Mouse (Mus musculus) limb, embryonic 12.5 days (tissue): ENCODE results near the gene Rnf180. TPM values are rescaled to one million over a fixed set of nuclear protein-coding genes. Genes with fewer than 3 reads are reported as not detected.
"Not testable (repeated sequence)": the region's sequence is repeated elsewhere in the genome, so short reads cannot be mapped to it uniquely, and the experiment has no call there.

Experiments used
- ATAC-seq: fragments of 200-750 bp; cut with Nextera tagmentation; 2 replicates; pipeline ENCODE4 v1.8.0; 2017; ENCODE audit warnings: low read depth, moderate TSS enrichment; ENCODE audit not compliant: insufficient number of reproducible peaks, insufficient read depth, low FRiP score, low TSS enrichment
- H3K27ac ChIP-seq: fragments of 300-500 bp; sonication (generic); 2 replicates; pipeline ENCODE4 v1.5.1; 2016; ENCODE audit warnings: mild to moderate bottlenecking, moderate library complexity
- H3K27me3 ChIP-seq: fragments of 300-500 bp; sonication (generic); 2 replicates; pipeline ENCODE4 v1.6.1; 2016; ENCODE audit warnings: mild to moderate bottlenecking, moderate library complexity
- H3K36me3 ChIP-seq: fragments of 300-500 bp; sonication (generic); 2 replicates; pipeline ENCODE4 v1.6.1; 2016; ENCODE audit warnings: mild to moderate bottlenecking, moderate library complexity
- H3K4me1 ChIP-seq: fragments of 300-500 bp; sonication (generic); replicated peaks from 2 replicates; pipeline ENCODE4 v1.6.1; 2016
- H3K4me2 ChIP-seq: fragments of 300-500 bp; sonication (generic); 2 replicates; pipeline ENCODE4 v1.6.1; 2016; ENCODE audit warnings: mild to moderate bottlenecking, moderate library complexity
- H3K4me3 ChIP-seq: fragments of 300-500 bp; sonication (generic); replicated peaks from 2 replicates; pipeline ENCODE4 v1.5.1; 2016; ENCODE audit warnings: mild to moderate bottlenecking
- H3K9ac ChIP-seq: fragments of 300-500 bp; sonication (generic); replicated peaks from 2 replicates; pipeline ENCODE4 v1.6.1; 2016; ENCODE audit warnings: mild to moderate bottlenecking, moderate library complexity
- H3K9me3 ChIP-seq: fragments of 300-500 bp; sonication (generic); 2 replicates; pipeline ENCODE4 v1.6.1; 2016; ENCODE audit warnings: mild to moderate bottlenecking, moderate library complexity
- WGBS: fragments of 180-500 bp; shearing (Covaris S2); methylation state at CpG from one replicate; pipeline ENCODE4 v1.1.7; 2016; 5-methylcytosine and 5-hydroxymethylcytosine counted together
- polyA plus RNA-seq: library from polyadenylated mRNA; unstranded; fragments of >200 nt; fragmentation: Nextera tagmentation; extraction: Ambion mirVana; gene quantifications from 2 replicates; pipeline ENCODE4 v1.2.1, GENCODE M21; 2016

Rnf180 gene
- 8.9 and 10.5 TPM in 2 replicates for polyA plus RNA-seq

DNA sequence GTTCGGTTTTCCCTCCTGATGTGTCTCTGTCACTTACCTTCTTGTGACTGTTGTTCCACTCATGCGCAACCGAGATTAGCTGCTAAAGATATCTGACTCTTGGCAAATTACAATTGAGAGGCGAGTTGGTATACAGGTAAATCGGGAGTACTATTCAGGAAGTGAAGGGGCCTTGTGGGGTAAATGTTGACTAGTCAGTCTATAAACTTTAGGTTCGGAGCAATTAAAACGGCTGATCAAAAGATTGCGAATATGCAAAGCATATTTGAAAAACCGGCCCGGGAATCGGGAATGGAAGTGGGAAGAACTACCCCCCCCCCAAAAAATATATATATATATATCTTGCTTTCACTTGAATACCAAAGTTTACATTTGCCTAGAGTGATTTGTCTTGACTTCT, at the start of gene Rnf180:
Gene Rnf180, minus strand, starts transcription at position 101 of the 400 bp plus-strand sequence.
- peak within 1 kb of the TSS; percentile 74 for H3K4me2 ChIP-seq
- no peaks in the 10 kb centered on the region for H3K36me3 ChIP-seq
- no peaks in the 10 kb centered on the region for H3K9me3 ChIP-seq
- no peak for ATAC-seq
- peak within 1 kb of the TSS; percentile 78 for H3K4me3 ChIP-seq
- H3K4me1 ChIP-seq = peaks cover 18% of the 10 kb centered on the region
- H3K27me3 ChIP-seq = no peaks in the 10 kb centered on the region
- WGBS = 38% methylated on average over 11 of the region's 11 CpGs
- peak within 1 kb of the TSS; percentile 88 for H3K9ac ChIP-seq
- peak within 1 kb of the TSS; percentile 56 for H3K27ac ChIP-seq

DNA sequence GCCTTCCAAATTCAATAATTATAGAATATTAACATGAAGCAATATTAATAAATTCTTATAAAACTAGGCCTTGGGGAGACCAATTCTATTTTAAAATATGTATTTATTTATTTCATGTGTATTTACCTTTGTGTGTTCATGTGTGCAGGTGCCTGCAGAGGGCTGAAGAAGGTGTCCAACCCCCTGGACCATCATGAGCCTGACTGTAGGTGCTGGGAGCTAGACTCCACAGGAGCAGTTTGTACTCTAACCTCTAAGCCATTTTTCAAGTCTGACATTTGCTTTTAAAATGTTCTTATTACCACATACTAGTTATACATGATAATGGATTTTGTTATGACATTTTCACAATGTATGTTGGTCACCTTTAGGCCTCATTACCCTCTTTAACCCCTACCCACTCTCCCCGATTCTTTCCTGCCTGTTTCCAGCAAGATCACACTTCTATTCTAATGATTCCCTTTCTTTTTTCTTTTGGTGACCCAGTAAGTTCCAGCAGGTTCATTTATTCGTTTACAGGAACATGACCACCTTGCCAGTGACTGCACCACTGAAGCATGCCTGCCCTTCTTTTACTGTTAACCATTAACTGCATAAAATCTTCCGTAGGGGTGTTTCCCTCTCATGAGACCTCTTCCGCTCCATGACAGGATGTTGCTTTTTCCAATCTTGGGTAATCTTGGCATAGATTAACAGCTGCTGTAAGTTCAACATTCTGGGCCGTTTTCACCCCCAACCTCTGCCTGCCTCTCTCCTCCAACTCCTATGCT, 36.8 kb upstream of the Rnf180 start:
- H3K27me3 ChIP-seq = no peaks in the 10 kb centered on the region
- H3K9me3 ChIP-seq = no peaks in the 10 kb centered on the region
- 74% methylated on average over 5 of the region's 5 CpGs for WGBS
- H3K36me3 ChIP-seq = no peaks in the 10 kb centered on the region
- H3K9ac ChIP-seq = no peak overlapping the region
- H3K4me2 ChIP-seq = no peak overlapping the region
- no peak overlapping the region for H3K27ac ChIP-seq
- no peaks in the 10 kb centered on the region for H3K4me1 ChIP-seq
- no peak overlapping the region for H3K4me3 ChIP-seq
- ATAC-seq = no peak

DNA sequence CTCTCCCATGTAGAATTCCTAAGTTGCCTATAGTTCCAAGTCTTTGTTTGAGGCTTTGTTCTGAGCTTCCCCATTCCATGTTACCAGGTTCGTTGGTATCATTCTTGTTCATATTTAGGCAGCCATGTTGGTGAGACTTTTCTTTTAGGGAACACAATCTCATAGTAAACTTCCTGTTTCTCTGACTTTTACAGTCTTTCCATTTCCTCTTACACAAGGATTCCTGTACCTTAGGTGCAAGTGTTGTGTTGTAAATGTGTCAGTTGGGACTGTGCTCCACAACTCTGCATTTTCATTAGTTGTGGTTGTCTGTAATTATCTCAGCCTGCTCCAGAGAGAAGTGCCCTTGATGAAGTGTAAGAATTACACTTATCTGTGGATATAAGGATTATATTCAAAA, 32.3 kb upstream of the Rnf180 start:
- H3K4me2 ChIP-seq = no peak overlapping the region
- H3K27ac ChIP-seq = no peak overlapping the region
- no peaks in the 10 kb centered on the region for H3K4me1 ChIP-seq
- H3K36me3 ChIP-seq = no peaks in the 10 kb centered on the region
- H3K27me3 ChIP-seq = no peaks in the 10 kb centered on the region
- H3K9ac ChIP-seq = no peak overlapping the region
- H3K9me3 ChIP-seq = no peaks in the 10 kb centered on the region
- WGBS = 77% methylated on average over 1 of the region's 1 CpGs
- no peak overlapping the region for H3K4me3 ChIP-seq
- ATAC-seq = no peak

DNA sequence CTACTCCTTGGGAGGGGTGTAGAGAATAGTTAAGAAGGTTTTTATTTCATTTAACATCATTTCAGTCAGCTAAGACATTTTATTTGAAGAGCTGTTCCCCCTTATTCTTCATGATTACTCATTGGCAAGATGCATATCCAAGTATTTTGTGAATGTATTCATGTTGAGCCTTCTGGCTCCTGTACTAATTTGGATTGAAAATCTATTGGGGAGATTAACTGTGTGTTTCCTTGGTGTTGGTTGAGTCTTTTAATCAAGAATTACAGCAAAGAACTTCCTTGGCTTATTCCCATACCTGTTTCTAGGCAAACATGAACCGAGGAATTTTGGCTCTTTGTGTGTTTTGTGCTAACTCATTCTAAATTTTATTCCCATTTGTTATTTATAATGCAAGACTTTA, 22.3 kb upstream of the Rnf180 start:
- H3K36me3 ChIP-seq = no peaks in the 10 kb centered on the region
- H3K27me3 ChIP-seq = no peaks in the 10 kb centered on the region
- H3K4me1 ChIP-seq = no peaks in the 10 kb centered on the region
- no peaks in the 10 kb centered on the region for H3K9me3 ChIP-seq
- no peak overlapping the region for H3K4me3 ChIP-seq
- WGBS = 90% methylated on average over 1 of the region's 1 CpGs
- H3K4me2 ChIP-seq = no peak overlapping the region
- no peak overlapping the region for H3K27ac ChIP-seq
- no peak for ATAC-seq
- H3K9ac ChIP-seq = no peak overlapping the region

DNA sequence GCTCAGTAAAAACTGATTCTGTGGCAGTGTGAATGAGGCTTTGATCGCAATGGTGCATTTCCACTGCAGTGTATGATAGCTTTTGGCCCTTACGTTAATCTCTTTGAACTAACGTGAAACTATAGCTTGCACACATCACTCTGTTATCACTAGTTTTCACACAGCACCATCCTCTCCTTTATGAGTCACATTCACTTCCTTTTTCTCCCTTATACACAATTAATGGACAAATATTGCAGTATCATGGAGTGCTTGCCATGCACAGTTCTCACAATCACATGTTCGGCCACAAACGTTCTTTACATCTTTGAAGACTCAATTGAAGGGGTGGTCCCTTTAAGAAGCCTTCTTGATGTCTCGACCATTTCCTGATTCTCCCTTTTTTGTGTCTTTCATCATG, 21.4 kb upstream of the Rnf180 start:
- ATAC-seq = no peak
- Histone ChIP-seq H3K36me3 (no peaks in the 10 kb centered on the region), H3K4me3 (no peak overlapping the region), H3K27ac (no peak overlapping the region), H3K4me1 (no peaks in the 10 kb centered on the region), H3K9ac (no peak overlapping the region), H3K4me2 (no peak overlapping the region), H3K27me3 (no peaks in the 10 kb centered on the region), H3K9me3 (no peaks in the 10 kb centered on the region)
- WGBS = 74% methylated on average over 6 of the region's 6 CpGs

DNA sequence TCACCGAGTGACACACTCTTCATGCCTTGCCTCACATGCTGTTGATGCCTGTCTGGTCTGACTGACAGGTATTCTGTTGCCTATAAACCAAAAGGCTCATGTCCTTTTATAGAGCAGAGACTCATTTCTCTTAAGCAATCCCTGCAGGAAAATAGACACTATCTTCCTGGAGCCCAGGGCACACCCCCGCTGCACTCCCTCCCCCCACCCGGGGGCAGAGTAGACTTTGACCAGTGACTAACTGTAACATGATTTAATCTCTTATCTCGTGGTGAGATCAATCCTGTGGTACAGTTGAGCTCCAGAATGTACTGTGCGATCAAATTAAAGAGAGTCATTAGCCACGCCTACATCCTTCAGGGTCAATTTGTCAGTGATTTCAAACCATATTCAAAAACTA, 18.1 kb upstream of the Rnf180 start:
- Histone ChIP-seq H3K9me3 (no peaks in the 10 kb centered on the region), H3K4me1 (no peaks in the 10 kb centered on the region), H3K27me3 (no peaks in the 10 kb centered on the region), H3K36me3 (no peaks in the 10 kb centered on the region), H3K27ac (no peak overlapping the region), H3K4me2 (no peak overlapping the region), H3K4me3 (no peak overlapping the region), H3K9ac (no peak overlapping the region)
- ATAC-seq = no peak
- WGBS = 84% methylated on average over 6 of the region's 6 CpGs

DNA sequence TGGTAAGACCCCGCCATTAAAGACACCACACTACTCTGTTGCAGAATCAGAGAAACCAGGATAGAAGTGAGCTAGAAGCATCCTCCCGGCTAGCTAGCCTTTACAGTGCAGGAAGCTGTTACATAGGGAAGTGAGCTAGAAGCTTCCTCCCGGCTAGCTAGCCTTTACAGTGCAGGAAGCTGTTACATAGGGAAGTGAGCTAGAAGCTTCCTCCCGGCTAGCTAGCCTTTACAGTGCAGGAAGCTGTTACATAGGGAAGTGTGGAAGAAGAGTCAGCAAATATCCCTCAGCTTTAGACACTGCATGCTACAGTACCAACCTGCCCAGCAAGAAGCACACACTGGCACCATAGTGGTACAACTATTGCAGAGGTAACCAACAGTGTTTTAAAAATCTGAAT, 15.9 kb upstream of the Rnf180 start:
- not testable (repeated sequence) for H3K4me3 ChIP-seq

DNA sequence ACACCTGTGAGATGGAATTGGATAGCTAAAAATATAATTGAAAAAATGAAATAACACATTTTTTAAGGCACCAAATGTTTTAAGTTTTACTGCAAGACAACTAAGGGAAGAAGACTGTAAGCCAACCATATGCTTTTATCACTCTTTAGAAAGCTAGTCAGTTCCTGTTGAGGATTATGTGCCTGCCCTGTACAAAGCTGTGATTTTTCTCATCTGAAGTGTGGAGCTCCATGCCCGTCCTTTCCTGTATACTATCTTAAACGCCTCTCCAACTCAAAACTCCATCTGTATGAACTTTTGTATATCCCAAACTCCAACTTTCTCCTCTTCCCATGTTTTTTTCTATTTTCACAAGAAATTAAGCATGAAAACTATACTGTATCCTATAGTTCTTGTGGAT, 10.9 kb upstream of the Rnf180 start:
- Histone ChIP-seq H3K9ac (no peak overlapping the region), H3K27me3 (no peaks in the 10 kb centered on the region), H3K4me1 (no peaks in the 10 kb centered on the region; the same call in 1 of the 2 replicates), H3K36me3 (no peaks in the 10 kb centered on the region), H3K9me3 (no peaks in the 10 kb centered on the region), H3K4me3 (no peak overlapping the region), H3K27ac (no peak overlapping the region), H3K4me2 (no peak overlapping the region)
- ATAC-seq = no peak
- 76% methylated on average over 2 of the region's 2 CpGs for WGBS

More for the DNA sequence above, 15.9 kb upstream of the Rnf180 start:
- H3K9me3 ChIP-seq, H3K4me2 ChIP-seq, H3K4me1 ChIP-seq, H3K27ac ChIP-seq, H3K36me3 ChIP-seq, H3K27me3 ChIP-seq, ATAC-seq, H3K9ac ChIP-seq: not testable (repeated sequence)
- 79% methylated on average over 4 of the region's 4 CpGs for WGBS

DNA sequence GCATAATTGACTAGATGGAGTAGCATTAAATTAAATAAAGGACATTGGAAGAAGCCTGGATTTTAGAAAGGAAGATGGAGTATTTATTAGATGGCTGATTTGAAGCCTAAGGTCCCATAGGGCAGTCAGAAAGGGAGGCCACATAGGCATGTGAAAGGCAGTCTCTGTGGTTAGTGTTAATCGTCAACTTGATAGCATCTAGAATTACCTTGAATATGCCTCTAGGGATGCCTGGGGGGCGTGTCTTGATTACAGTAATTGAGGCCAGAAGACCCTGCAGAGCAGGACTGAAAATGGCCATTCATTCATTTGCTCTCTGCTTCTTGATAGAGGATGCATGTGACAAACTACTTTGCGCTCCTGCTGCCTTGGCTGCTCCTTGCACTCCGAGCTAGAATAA, 9.4 kb upstream of the Rnf180 start:
- Histone ChIP-seq H3K9me3 (no peaks in the 10 kb centered on the region), H3K4me2 (no peak overlapping the region), H3K27ac (no peak overlapping the region), H3K9ac (no peak overlapping the region), H3K27me3 (no peaks in the 10 kb centered on the region), H3K4me3 (no peak overlapping the region), H3K4me1 (no peaks in the 10 kb centered on the region; the same call in 1 of the 2 replicates), H3K36me3 (no peaks in the 10 kb centered on the region)
- WGBS = 47% methylated on average over 4 of the region's 4 CpGs
- ATAC-seq = no peak

DNA sequence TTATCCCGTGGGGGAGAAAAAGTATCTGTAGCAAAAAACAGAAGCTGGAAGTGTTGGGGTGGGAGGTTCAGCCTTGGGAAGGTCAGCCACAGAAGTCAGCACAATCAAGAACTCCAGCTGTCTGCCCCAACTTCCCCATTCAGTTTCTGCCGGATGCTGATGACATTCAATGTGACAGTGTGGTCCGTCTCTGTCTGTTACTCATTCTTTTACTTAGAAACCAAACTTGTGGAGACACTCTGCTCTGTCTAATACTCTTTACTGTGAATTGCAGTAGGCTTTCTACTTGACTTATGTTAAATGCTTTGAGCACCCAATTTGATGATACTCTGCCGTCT, 5.4 kb upstream of the Rnf180 start:
- no peak overlapping the region for H3K27ac ChIP-seq
- ATAC-seq = no peak
- H3K36me3 ChIP-seq = no peaks in the 10 kb centered on the region
- no peak overlapping the region for H3K9ac ChIP-seq
- H3K4me3 ChIP-seq = no peak overlapping the region
- WGBS = 85% methylated on average over 4 of the region's 4 CpGs
- no peaks in the 10 kb centered on the region; the same call in 1 of the 2 replicates for H3K4me1 ChIP-seq
- no peaks in the 10 kb centered on the region for H3K27me3 ChIP-seq
- H3K4me2 ChIP-seq = no peak overlapping the region
- H3K9me3 ChIP-seq = no peaks in the 10 kb centered on the region

DNA sequence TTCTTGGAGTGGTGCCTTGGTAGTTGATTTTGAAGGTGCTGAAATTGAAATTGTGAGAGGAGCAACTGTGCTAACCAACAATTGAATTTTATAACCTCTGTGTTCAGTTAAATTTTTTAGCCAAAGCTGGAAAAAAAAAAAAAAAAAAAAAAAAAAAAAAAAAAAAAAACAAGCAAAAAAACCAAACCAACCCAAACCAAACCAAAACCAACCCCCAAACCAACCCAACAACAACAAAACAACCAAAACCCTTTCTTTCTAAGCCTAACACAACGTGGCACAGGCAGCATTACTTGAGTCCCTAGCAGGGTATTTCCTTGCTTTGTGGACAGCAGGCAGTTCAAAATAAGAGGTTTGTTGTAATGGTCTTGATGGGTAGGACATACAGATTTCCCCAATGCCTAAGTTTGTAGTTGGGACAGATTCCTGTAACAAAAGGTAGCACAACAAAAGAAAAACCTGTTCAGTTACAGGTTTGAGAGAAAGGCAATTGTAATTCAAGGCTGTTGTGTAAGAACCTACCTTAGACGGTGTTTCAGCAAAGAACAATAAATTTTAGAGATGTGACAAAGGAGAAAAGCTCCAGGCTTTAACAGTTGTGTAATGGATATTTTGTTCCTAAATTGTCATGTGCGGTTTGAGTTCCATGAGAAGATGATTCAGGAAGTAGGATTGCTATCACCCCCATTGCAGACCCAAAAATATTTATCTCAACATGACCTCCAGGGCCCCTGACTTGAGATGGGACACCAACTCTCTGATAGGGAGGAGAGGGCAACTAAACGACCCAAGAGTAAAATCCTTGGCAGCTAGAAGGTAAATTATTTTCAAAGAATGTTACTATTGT, 4.8 kb upstream of the Rnf180 start:
- no peaks in the 10 kb centered on the region for H3K9me3 ChIP-seq
- ATAC-seq = no peak
- H3K36me3 ChIP-seq = no peaks in the 10 kb centered on the region
- peaks cover 3% of the 10 kb centered on the region; the same call in 1 of the 2 replicates for H3K4me1 ChIP-seq
- H3K27me3 ChIP-seq = no peaks in the 10 kb centered on the region
- no peak overlapping the region for H3K27ac ChIP-seq
- H3K9ac ChIP-seq = no peak overlapping the region
- H3K4me2 ChIP-seq = no peak overlapping the region
- H3K4me3 ChIP-seq = no peak overlapping the region
- WGBS = 67% methylated on average over 4 of the region's 4 CpGs
